Mouse (Mus musculus) hindlimb bud, embryonic 11.5 days (tissue): ENCODE results near the gene Mgat4b.
A peak's percentile ranks its signal among the peaks of the same experiment; 100 is the strongest.

ENCODE experiments used
- DNase-seq: peaks from one replicate; pipeline ENCODE4 v3.0.0-alpha.2; 2012; ENCODE audit warnings: low read depth, low spot score; ENCODE audit errors: extremely low spot score

Mgat4b gene

GRCm38 (mm10) chr11:50198916-50199315 is 11.8 kb upstream of the Mgat4b start:
- DNase-seq, result no peak

GRCm38 (mm10) chr11:50200613-50201012 is 10.1 kb upstream of the Mgat4b start:
- DNase-seq, result no peak

DNA sequence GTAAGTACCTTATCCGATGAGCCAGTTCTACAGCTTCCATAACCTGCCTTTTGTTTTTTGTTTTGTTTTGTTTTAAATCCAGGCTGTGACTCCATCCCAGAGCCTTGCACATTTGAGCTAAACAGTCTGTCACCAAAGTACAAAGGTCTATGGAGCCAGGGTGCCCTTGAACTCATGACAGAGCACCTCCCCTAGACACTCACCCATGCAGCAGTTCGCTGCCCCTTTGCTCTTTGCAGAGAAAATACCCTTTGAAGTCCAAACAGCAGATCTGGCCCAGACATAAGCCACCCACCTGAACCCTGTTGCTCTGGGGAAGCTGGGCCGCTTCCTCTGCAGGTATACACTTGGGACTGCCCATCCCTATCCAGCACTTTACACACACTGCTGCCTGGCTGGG is 9.1 kb upstream of the Mgat4b start:
- DNase-seq, result no peak

- no peak for DNase-seq
These were observed 7.3 kb upstream of the Mgat4b start for GRCm38 (mm10) chr11:50203302-50203827.

DNA sequence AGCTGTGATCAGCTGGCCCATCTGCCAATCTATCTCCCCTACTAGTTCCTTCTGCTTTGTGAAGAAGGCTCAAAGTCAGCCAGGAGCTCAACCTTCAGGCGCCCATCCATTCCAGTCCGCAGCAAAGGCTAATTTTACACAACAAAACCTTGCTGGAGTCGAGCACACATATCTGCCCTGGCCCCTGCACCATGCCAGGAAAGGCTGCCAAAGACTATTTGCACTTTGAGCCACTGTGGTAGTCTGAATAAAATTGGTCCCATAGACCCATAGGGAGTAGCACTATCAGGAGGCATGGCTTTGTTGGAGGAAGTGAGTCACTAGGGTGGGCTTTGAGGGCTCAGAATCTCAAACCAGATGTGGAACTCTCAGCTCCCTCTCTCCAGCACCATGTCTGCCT is 5.3 kb upstream of the Mgat4b start:
- DNase-seq, result no peak

GRCm38 (mm10) chr11:50206037-50206436 is 4.7 kb upstream of the Mgat4b start:
- no peak for DNase-seq

- no peak for DNase-seq
These were observed 3.3 kb upstream of the Mgat4b start for GRCm38 (mm10) chr11:50207344-50207743.

GRCm38 (mm10) chr11:50208039-50208438 is 2.7 kb upstream of the Mgat4b start:
- DNase-seq, result no peak

DNA sequence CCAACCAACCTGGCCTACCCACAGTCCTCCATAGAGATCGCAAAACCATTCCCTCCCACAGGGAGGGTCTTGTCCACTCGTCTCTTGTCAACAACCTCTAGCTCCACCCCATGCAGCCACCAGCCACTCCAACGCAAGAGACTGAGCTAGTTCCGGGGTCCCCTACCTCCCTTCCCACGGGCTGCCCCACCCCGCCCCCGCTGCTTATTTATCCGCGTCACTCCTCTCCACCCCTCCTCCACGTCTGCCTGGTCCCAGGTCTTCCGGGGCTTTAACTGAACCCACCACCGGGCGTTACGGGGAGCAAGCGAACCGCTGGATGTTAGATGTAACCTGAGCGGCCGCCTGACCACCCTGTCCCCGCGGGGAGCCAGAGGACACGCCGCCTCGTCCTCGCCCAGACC is 587 bp upstream of the Mgat4b start:
- peak; percentile 64 for DNase-seq

DNA sequence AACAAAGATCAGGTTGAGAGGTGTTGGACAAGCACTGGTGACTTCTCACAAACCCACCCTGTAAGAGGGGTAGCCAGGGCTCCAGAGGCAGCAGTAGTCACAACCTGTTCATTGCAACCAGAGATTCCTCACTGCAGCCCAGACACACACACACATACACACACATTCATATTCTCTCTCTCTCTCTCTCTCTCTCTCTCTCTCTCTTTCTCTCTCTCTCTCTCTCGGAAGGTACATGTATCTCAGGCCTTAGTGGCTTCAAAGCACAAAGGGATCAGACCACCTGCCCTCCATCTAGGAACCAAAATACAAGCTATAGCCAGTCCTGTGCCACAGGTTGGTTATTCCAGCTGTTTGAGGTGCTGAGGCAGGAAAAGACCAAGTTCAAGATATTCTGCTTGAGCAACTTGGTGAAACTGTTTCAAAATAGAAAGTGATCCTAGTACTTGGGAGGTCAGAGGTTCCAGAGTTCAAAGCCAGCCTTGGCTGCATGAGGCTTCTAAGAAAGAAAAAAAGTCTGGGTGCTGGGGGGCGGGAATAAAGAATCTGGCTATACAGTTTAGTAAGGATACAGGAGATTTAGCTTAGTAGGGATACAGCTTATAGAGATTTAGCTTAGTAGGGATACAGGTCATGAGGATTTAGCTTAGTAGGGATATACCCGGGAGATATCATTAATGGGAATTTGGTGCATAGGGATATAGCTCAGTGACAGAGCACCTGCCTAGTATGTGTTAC is 801 bp downstream of the Mgat4b start:
- DNase-seq, result no peak

- DNase-seq, result no peak
These were observed 1.5 kb downstream of the Mgat4b start for GRCm38 (mm10) chr11:50212060-50212739.

DNA sequence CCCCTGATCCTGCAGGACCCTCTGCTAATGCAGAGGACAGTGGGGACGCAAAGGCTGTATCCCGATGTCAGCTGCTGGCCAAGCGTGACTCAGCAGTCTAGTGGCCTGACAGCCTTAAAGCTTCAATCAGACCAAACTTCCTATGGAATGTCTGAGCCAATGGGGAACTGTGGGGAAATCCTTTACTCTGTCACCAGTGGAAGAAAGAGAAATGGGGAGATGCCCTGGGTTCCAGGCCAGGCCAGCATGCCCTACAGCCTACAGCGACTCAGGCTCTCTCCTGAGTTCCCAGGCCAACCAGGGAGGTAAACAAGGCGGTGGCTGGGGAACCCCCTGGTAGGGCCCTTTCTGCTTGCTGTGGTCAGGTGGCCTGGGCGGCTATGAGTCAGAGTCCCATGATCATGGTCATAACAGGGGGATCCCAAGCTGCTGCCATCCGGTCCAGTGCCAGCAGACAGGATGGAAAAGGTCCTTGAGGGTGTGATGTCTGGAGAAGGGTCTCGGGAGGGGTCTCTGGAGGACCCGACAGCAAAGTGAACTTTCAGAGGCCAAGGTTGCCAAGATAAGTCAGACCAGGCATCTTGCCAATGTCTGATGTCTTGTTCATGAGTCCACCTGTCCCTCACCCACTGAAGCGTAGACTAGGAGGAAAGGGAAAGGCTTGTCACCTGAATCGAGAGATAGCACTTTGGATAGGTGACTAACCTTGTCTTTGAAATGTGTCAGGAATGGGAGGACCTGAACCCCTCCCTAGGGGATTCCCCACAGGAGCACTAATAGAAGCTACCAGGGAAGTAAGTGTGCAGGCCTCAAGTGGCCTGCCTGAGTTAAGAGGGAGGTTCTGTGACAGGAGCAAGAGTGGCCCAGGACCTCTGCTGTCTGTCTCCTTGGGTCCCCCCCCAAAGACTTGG is 2.4 kb downstream of the Mgat4b start:
- DNase-seq, result no peak

- no peak for DNase-seq
These were observed 3.9 kb downstream of the Mgat4b start for GRCm38 (mm10) chr11:50214631-50215030.

- no peak for DNase-seq
These were observed 4.9 kb downstream of the Mgat4b start for GRCm38 (mm10) chr11:50215633-50216032.

DNA sequence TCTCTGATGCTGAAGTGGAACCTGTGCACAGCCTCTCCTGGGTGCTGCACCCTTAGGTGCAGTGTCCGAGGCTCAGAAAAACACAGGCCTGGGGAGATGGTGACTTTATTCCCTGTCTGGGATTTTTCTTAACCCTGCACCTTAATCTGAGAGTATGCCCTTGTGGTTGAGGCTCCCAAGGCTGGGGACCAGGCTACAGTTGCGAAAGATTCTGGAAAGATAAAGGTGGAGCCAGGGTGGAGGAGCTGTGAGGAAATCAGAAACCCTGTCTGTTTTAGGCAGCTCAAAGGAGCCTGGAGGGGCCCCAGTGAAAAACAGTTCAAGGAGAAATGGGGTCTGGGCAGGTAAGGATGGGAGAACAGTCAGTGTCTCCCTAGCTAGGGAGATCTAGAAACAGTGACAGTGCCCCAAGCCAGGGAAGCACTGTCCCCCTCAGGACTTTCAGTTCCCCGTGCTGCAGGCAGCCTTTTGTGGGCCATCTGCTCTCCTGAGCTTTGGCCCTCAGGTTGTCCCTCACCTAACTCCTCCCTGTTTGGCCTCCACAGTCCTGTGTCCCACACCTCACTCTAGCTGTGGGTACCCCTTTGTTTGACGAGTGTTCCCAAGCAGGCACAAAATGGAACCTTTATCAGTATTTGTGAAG is 6.2 kb downstream of the Mgat4b start:
- DNase-seq, result no peak

- DNase-seq, result no peak
These were observed 7.1 kb downstream of the Mgat4b start for GRCm38 (mm10) chr11:50217811-50218210.

DNA sequence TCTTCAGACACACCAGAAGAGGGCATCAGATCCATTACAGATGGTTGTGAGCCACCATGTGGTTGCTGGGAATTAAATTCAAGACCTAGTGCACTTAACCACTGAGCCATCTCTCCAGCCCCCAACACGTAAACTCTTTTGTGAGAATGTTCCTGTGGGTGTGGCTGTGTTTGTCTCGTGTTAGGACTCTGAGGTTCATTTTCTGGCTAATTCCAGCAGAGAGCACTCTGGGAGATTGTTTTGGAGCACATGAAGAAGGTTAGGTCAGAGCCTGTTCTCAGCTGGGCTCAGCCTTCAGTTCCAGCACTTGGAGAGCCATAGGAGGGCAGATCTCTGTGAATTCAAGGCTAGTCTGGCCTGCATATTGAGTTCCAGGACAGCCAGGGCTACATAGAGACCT is 9.1 kb downstream of the Mgat4b start:
- DNase-seq, result no peak

GRCm38 (mm10) chr11:50222559-50223276 is 12.0 kb downstream of the Mgat4b start:
- DNase-seq, result no peak

GRCm38 (mm10) chr11:50223783-50224662 is 13.3 kb downstream of the Mgat4b start:
- no peak for DNase-seq
